Mouse (Mus musculus) neutrophil, adult 59 days (primary cell): ENCODE measurements around the gene Mvb12b. TPM values are rescaled to one million over a fixed set of nuclear protein-coding genes. Genes with fewer than 3 reads are reported as not detected.

Experiments used
- total RNA-seq, 2 experiments: library from RNA; stranded (reverse); gene quantifications; 1 replicate in 1 of 2; 2 replicates in 1 of 2; pipeline ENCODE4 v1.2.4; 2023

Gene Mvb12b
- 10 to 100 TPM; 56.3 to 77.2 TPM for total RNA-seq

GRCm38 (mm10) chr2:33887328-33888099, at the start of gene Mvb12b:
Gene Mvb12b, minus strand, starts transcription at chr2:33887946.

Other genes starting within 250 kb of the Mvb12b start
- gene Lmx1b, start 247.4 kb downstream of the Mvb12b start, total RNA-seq: not detected